Mouse (Mus musculus) cortical plate, adult 2 months (tissue): ENCODE measurements at regions not wholly inside any gene's neighbourhood (a gene's known extent, or its start where the extent isn't known, plus 50 kb on each side); places are given as distances from the start of the nearest gene placed in this dataset.

Source experiments
- CTCF ChIP-seq: fragments of 200-500 bp; IDR thresholded peaks from 2 replicates; pipeline ENCODE4 v1.5.1; 2011; ENCODE audit warnings: mild to moderate bottlenecking, control low read depth, low read length; ENCODE audit not compliant: insufficient read depth; ENCODE audit errors: extremely low read depth
- POLR2A ChIP-seq: fragments of 200-500 bp; IDR thresholded peaks from 2 replicates; pipeline ENCODE4 v1.6.1; 2011; ENCODE audit warnings: mild to moderate bottlenecking, low read length, control low read depth; ENCODE audit not compliant: insufficient read depth; ENCODE audit errors: extremely low read depth

DNA sequence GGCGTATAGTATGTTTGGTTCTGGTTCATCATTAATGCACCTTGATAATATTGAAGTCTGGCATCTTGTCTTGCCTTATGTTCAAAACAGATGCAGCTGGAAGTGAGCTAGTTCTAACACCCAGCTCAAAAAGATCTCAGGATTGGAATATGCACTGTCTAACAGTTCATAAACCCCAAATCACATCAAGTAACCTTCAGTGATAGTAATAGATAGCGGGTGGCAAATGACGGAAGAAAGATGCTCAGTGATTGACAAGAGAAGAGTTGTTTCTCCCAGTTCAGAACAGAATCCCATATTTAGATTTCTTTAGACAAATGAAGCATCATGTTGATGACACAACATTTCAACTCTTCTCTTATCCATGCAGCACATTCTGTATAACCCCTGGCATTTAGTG lies 124.4 kb upstream of the Dio2 start:
- TF ChIP-seq POLR2A (no peak), CTCF (no peak)
